Mouse (Mus musculus) ES-CJ7 (cell line): ENCODE results near the gene Esyt1.
"Not testable (repeated sequence)": the region's sequence is repeated elsewhere in the genome, so short reads cannot be mapped to it uniquely, and the experiment has no call there.

ENCODE experiments used
- DNase-seq: peaks from one replicate; pipeline ENCODE4 v3.0.0; 2011; ENCODE audit warnings: low read depth, low spot score

Gene Esyt1

DNA sequence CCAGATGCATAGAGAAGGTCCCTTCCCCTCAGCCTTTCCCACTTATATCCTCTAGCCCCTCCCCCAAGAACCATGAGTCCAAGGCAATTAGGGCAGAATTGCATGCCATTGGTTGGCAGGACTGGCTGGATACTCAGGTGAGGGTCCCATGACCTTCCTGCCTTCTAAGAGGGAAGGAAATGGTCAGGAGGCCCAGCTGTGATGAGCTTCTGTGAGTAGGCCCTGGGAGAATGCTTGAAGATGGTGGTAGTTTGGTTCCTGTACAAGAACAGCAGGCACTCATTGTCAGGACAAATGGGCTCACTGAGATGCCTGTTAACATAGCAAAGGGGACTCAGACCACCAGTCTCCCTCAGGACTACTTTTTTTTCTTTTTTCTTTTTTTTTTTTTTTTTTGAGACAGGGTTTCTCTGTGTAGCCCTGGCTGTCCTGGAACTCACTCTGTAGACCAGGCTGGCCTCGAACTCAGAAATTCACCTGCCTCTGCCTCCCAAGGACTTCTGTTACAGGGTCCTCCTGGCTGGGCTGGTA is 12.7 kb upstream of the Esyt1 start:
- DNase-seq = peak; percentile 85

DNA sequence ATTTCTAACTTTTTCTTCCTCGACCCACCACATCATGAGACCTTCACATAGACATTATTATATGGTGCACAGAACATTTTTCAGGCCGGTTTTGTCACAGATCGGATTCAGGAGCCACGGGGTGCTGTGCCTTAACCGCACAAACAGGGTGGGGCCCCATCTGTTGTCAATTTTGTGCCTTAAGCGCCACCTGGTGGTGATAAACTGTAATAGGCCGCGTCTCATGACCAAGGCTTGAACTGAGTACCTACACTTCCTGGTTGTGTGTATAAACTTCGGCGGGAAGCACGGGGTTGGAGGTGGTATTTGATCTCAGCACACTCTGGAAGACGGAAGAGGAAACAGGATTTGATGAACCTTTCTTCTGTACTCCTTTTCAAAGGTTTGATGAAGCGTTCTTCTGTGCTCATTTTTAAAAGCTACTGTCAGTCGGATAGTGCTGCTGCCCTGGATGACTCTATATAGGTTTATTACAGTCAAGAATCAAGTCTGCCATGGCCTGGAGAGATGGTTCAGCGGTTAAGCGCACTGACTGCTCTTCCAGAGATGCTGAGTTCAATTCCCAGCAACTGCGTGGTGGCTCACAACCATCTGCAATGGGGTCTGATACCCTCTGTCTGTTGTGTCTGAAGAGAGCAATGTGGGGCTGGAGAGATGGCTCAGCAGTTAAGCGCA is 10.7 kb upstream of the Esyt1 start:
- peak; percentile 94 for DNase-seq

DNA sequence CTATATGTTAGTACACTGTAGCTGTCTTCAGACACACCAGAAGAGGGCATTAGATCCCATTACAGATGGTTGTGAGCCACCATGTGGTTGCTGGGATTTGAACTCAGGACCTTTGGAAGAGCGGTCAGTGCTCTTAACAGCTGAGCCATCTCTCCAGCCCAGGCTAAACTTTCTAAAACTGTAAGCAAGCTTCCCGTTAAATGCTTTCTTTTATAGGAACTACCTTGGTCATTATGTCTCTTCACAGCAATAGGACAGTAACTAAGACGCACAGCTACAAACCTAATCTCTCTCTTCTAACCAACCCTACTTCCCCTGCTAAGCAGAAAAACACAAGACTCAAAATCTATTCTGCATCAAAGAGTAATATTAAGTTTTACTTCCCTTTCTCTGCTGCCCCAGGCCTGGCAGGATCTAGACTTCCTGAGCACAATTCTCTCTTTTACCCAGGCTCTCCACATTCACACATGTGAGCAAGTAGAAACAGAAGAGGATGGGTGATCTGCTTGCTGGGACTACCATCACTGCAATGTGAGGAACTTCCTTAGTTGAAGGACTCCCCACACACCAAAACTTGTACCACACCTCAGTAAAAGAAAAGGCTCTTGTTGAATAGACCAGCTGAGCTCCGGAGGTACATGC is 10.1 kb upstream of the Esyt1 start:
- no peak for DNase-seq

DNA sequence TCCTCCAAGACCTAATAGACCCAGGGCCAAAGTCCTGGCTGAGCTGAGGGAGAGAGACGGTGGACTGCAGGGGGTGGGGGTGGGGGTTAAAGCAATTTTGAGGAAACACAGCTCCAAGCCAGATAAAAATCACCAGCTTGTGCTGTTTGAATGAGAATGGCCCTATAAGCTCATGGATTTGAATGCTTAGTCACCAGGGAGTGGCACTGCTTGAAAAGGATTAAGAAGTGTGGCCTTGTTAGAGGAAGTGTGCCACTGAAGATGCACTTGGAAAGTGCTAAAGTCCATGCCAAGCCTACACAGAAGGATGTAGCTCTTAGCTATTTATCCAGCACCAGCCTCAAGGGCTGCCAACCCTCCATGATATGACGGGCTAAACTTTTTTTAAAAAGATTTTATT is 9.5 kb upstream of the Esyt1 start:
- no peak for DNase-seq

DNA sequence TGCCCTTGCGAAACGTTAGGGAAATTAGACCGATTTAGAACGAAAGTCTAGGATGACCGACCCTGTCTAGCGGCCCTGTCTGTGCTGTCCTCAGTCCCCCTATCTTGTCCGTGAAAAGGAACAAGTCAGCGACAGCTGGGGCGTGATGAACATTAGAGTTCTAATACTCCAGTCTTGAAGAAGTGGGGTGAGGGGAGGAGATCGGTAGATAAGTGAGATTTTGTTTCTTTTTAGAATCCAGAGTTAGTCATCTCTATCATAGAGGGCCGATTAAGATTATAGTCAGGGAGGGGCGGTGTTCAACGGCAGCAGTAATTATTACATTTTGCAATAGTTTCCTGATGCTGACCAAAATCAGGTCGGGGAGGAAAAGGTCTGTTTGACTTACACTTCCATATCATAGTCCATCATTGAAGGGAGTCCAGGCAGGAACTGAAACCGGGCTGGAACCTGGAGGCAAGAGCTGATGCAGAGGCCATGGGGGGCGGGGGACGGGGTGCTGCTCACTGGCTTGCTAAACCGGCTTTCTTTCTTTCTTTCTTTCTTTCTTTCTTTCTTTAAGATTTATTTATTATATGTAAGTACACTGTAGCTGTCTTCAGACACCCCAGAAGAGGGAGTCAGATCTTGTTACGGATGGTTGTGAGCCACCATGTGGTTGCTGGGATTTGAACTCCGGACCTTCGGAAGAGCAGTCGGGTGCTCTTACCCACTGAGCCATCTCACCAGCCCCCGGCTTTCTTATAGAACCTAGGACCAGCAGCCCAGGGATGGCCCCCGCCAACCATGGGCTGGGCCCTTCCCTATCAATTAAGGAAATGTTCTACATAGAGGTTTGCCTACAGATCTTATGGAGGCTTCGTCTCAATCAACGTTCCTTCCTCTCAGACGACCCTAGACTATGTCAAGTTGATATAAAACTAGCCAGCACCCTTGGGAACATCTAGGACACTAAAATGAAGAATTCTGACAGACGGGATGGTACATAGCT is 990 bp upstream of the Esyt1 start:
- no peak for DNase-seq

DNA sequence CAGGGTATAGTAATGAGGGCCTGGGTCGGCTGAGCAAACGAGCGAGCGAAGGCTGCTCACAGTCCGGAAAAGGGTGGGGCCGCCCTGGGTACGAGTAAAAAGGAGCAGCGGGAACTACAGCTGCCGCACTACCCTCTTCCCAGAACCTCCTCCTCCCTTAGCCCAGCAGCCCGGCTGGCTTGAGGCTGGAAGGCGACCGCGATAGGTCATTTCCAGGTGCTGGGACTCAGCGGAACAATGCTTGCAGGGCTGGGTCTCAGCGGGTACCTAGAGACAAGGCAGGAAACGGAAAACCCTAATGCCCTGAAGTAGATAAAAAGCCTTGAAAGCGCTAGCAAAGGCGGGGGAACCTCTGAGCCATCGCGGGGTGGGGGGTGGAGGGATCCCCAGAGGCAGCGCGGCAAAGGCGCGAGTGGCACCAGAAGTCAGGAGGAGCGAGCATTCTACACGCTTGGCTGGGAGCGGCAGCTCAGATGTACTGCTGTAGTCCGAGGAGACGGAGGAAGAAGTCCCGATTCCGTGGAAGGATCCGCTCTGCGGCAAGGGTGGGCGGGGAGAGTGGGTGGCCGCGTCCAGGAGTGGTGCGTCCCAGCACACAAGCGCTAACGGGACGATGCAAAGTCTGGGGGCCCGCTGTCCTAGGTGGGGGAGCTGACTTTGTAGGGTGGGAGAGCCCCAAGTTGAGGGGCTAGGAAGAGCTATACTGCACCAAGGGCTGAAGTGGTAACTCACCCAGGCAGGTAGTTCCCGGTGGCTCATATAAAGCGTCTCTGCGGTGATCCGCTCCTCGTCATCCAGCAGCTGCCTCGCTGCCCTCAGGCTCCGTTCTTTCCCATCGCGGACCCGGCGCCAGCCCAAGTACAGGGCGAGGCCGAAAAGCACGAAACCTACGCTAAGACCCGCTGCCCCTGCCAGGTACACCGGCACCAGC is 674 bp downstream of the Esyt1 start:
- DNase-seq = peak; percentile 82

DNA sequence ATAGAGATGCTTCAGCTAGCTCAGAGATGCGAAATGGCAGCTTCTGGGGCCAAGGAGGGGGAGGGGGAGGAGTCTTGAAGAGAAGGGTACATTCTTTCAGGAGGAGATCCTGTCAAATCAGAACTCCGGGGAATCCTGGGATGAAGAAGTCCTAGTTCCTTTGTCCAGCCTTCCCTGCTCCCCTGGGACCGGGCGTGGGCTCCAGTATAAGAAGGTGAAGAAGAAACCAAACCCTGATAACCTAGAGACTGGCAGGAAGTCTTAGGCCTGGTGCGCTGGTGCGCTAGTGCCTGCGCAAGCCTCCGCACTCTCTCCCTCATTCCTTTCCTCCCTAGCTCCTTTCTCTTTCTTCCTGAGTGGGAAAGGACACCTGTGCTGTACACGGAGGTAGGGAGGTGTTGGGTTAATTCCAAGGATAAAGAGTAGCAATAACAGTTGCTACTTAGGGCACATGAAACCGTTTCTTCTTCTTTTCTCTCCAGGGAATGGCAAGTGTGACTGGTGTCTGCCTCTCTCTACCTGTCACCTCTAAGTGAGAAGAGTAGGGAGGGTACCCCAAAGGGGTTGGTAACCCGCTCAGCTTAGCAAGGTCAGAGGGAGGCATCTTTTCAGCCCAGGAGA is 1.4 kb downstream of the Esyt1 start:
- no peak for DNase-seq

DNA sequence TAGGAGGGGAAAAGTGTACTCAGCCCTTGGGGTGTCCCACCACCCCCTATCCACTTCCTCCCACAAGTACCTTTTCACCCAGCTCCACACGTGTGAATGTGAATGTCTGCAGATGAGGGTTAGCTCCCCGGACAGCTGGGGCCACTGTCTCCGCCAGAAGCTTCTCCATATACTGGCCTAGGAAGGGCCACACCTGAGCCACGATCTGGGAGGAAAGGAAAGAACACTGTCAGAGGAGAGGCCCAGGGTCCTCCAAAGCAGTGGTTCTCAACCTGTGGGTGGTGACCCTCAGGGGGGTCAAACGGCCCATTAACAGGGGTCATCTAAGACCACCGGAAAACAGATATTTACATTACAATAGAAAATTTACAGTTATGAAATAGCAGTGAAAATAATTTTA is 3.3 kb downstream of the Esyt1 start:
- DNase-seq = no peak

DNA sequence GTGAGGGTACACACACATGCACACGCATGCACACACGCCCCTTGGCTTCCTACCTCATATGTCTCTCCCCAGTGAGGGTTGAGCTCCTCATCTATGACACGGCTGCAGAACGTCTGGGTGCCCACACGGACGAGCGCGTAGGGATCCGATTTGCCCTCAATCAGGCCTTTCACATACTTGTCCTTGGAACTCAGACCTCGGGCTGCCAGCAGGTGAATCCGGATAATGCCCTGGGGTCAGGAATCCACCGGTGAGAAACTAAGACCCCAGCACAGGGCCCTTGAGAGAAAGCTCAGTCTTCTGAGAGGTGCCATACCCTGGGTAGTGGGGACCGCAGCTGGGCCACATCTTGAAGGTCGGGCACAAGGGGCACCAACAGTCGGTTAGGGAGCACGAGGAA is 5.1 kb downstream of the Esyt1 start:
- DNase-seq = no peak

DNA sequence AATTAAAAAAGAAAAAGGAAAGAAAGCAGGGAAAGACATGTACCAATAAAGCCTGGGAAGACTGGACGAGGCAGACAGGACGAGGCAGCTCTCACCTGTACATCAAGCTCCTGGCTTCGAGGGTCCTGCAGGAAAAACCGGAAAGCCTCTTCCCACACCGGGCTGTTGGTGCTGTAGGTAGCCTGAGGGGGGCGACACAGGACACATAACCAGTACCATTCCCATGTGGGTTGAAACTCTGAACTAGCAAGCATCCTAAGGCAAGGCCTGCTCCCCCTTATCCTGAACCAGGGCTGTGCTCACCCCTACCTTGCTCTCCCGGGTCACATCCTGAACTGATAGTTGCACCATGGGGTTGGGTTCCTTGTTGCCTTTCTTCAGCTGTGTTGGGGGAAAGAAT is 6.8 kb downstream of the Esyt1 start:
- peak; percentile 74 for DNase-seq

DNA sequence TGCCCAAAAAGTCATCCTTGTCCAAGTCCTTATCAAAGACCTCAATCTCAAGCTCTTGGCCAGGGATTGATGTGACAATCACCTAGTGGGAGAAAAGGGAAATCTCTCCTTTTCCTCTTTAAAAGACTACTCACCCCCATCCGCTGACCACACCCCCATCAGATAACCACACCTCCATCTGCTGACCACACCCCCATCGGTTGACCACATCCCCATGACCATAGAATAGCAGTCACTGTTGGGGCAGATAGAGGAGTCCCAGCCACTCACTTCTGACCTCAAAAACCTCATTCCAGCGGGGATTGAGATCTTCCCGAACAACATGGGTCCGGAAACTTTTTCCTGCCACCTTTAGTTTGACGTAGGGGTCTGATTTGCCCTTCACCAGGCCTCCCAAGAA is 9.0 kb downstream of the Esyt1 start:
- DNase-seq = no peak

DNA sequence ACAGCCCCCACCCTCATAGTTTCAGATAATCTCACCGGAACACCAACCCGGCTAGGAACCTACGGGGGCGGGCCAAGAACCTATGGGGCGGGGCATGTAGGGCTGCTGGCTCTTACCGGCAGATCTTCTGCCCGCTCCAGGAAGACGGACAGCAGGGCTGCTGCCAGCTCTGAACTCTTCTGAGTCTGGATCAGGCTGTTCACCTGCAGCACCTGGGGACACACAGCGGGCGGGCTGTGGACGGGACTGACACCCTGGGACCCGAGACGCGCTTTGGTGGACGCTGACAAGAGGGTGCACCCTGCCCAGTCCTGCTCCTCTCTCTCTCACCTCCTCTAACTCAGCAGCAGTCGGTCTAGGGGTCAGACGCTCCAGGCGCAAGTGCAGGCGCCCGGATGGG is 9.6 kb downstream of the Esyt1 start:
- no peak for DNase-seq

DNA sequence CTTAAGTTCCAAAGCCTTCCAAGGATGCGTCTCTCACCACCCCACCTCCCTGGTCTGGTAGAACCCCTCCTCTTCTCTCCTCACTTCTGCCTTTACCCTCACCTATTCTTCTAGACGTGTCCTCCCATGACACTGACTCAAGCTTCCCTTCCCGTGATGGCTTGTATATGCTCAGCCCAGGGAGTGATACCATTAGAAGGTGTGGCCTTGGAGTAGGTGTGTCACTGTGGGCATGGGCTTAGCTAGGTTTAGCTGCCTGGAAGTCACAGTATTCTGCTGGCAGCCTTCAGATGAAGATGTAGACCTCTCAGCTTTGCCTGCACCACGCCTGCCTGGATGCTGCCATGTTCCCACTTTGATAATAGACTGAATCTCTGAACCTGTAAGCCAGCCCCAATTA is 10.6 kb downstream of the Esyt1 start:
- no peak for DNase-seq

DNA sequence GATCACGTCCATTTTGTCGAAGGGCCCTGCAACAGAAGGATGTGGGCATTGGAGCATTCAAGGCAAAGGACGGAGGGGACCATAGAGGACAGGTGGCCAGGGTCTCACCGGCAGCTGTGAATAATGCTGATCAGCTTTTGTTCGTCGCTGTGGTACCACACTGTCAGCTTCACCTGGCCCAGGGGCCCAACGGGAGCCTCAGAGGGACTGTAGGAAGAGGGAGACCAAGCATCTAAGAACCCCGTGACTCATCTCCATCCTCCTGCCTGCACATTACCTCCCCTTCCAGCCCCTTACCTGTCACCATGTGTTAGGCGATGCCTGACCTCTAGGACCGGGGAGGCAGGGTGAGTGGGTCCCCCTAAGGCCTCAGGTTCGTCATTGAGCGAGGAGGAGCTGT is 13.9 kb downstream of the Esyt1 start:
- DNase-seq = no peak

DNA sequence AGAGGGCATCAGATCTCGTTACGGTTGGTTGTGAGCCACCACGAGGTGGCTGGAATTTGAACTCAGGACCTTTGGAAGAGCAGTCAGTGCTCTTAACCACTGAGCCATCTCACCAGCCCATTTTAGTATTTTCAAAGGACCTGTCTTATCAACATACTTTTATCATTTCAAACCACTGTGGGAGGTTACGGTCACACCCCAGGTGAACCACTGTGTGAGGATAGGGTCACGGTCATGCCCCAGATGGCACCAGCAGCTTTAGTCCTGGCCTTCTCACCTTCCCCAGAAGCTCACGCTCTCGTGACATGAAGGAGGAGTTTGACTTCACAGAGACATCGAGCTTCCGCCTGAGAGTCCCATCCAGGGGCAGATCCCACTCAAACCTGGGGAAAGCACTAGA is 14.5 kb downstream of the Esyt1 start:
- no peak for DNase-seq

DNA sequence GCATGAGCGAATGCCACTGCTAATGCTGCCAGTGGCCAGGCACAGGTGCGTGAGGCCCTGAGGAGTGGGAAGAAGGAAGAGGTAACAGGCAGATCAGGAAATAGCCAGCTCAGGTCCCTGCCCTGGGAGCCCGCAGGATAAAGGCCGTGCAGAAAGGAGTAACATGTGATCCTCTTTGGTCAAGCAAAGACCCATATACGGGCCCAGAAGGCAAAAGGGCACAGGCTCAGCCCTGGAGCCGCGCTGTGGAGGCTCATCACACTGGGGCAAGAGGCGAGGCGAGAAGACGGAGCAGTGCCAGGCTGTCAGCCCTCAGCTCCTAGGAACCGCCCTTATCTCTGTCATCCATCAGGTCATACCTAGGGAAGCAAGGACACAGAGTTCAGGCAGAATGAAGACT is 15.4 kb downstream of the Esyt1 start:
- no peak for DNase-seq

DNA sequence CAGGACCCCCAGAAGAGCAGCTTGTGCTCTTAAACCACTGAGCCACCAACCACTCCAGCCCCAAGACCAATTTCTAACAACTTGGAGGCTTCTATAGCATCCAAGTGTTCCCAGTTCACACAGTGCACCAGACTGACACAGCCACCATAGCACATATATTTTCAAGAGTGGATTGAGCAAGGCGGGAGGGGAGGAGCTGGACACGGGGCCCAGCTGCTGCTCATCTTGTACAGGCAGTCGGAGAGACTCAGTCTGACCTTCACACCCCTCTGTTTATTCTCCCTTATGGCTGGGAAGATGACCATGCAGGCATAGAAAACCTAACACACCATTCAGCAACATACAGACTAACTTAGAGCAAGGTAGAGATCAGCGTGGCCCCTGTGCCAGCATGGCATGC is 15.8 kb downstream of the Esyt1 start:
- no peak for DNase-seq

DNA sequence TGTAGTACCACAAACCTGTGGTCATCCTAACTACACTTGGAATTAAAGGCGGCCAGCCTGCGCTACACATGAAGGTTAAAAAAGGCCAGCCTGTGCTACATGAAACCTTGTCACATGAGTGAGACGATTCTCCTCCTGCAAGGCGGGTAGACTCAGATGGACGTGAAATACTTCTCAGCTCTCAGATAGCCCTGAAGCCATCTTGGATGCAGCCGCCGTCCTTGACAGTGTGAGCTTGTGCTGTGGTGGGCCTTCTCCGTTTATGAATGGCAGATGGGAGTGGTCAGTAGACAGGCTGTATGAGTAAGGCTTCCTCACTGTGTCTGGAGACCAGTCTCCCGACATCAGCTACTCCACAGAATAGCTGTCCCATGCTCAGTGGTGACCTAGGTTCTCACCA is 16.5 kb downstream of the Esyt1 start:
- DNase-seq = no peak

DNA sequence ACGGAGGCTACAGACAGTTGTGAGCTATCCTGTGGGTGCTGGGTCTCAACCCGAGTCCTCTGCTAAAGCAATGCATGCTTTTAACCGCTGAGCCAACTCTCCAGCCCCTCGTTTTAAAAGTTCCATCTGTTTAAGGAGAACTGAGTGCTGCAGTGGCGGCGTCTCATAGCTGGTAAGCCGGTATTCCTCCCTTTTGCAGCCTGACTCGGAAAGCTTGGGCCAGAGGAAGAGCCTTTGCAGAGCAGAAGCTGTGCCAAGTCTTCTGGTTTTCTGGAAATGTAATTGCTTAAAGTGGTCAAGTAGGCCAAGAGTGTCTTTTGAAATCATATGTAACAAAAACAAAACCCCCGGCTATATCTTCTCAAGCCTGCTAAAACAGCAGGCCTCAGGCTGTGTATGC is 17.4 kb downstream of the Esyt1 start:
- DNase-seq = no peak

DNA sequence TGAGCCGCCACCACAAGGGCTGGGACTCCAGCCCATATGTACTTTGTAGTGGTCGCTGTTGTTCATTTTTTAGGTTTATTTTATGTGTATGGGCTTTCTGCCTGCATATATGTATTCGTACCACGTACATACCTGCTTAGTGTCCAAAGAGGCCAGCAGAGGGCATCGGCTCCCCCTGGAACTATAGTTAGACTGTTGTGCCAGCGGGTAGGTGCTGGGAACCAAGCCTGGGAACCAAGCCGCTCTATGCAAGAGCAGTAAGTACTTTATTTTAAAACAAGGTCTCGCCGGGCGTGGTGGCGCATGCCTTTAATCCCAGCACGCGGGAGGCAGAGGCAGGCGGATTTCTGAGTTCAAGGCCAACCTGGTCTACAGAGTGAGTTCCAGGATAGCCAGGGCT is 19.7 kb downstream of the Esyt1 start:
- DNase-seq = peak; percentile 60

DNA sequence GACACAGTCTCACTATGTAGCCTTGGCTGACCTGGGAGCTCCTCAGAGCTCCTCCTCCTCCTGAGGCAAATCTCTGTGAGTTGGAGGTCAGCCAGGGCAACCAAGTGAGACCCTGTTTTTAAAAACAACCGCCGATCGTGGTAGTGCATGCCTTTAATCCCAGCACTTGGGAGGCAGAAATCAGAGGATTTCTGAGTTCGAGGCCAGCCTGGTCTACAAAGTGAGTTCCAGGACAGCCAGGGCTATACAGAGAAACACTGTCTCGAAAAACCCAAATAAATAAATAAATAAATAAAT is 20.4 kb downstream of the Esyt1 start:
- DNase-seq = not testable (repeated sequence)
